Mouse (Mus musculus) adrenal gland (tissue): Measurements from ENCODE around the gene Kcnj10.

Source experiments
- intact Hi-C: fragments of 180-260 bp; cut with DNase I; formaldehyde crosslinking; loops from one replicate; pipeline ENCODE4 v1.15.1; 2025

Gene Kcnj10

DNA sequence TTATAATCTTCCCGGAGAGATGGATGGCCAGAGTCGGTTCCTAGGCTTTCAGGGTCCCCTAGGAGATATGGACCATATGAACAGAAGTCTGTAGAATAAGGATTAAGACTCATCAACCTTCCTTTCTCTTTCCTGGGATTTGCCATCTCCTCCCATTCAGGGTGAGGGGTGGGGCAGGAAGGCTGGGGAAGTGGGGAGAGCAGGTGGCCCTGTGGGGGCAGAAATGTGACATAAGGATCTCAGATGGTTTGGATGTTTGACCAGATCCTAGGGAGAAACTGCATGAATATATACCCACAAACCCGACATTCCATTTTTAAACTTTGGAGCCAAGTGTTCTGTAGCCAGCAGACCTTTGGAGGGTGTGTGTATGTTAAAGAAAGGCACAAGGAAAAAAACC is 13.0 kb upstream of the Kcnj10 start:
- intact Hi-C loops, result no loop called here

- intact Hi-C loops, result no loop called here
These were observed 12.5 kb upstream of the Kcnj10 start for GRCm38 (mm10) chr1:172328461-172328860.

GRCm38 (mm10) chr1:172329131-172329530 is 11.9 kb upstream of the Kcnj10 start, which contains the start of gene Kcnj9:
Gene Kcnj9 (minus strand): TSS chr1:172329318.
- intact Hi-C loops, result no loop called here

- intact Hi-C loops, result no loop called here
These were observed 11.4 kb upstream of the Kcnj10 start for GRCm38 (mm10) chr1:172329616-172330015.

- intact Hi-C loops, result no loop called here
These were observed 9.5 kb upstream of the Kcnj10 start for GRCm38 (mm10) chr1:172331422-172331947.

DNA sequence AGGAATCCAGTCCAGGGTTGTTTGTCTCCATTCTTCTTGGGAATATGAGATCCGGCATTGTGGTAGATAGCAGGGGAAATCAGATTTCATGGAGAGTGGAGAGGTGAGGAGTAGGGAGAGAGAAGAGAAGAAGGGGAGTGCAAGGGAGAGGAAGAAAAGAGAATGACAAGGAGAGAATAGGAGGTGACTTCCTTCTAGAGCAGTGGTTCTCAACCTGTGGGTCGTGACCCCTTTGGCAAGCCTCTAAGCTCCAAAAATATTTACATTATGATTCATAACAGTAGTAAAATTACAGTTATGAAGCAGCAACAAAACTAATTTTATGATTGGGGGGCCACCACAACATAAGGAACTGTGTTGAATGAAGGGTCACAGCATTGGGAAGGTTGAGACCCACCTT is 8.1 kb upstream of the Kcnj10 start:
- intact Hi-C loops, result no loop called here

DNA sequence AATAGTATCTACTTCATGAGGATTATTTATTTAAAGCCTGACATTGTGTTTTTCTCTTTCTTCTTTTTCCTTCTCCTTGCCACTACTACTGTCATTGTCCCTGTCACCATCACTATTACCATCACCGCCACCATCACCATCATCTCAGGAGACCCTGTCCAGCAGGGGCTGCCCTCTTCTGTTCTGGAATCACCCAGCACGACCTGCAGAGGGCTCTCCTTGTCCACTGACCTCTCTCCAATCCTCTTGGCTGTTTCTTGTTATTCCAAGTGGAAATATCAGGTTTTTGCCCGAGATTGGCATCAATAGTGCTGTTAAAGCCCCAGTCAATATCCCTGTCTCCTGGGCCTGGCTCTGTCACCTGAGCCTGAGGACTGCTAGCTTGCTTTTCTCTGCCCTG is 7.5 kb upstream of the Kcnj10 start:
- intact Hi-C loops, result no loop called here

DNA sequence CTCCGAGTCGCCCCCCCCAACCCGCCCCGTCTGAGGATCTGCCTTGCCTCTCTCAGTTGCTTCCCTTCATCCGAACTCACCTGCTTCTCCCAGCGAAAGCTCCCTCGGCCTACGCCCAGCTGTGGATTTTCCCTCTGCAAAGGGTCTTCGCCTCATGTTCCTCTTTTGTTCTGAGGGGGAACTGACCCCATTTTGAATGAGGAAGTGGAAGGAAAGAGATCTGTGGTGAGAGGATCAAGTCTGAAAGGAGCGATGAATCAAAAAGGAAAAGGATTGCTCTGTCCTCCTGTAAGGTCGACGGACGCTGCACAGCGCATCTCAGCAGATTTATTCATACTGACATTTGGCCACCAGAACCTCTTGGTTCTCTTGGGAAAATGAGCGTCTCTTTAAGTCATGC is 5.2 kb upstream of the Kcnj10 start:
- intact Hi-C loops, result no loop called here

DNA sequence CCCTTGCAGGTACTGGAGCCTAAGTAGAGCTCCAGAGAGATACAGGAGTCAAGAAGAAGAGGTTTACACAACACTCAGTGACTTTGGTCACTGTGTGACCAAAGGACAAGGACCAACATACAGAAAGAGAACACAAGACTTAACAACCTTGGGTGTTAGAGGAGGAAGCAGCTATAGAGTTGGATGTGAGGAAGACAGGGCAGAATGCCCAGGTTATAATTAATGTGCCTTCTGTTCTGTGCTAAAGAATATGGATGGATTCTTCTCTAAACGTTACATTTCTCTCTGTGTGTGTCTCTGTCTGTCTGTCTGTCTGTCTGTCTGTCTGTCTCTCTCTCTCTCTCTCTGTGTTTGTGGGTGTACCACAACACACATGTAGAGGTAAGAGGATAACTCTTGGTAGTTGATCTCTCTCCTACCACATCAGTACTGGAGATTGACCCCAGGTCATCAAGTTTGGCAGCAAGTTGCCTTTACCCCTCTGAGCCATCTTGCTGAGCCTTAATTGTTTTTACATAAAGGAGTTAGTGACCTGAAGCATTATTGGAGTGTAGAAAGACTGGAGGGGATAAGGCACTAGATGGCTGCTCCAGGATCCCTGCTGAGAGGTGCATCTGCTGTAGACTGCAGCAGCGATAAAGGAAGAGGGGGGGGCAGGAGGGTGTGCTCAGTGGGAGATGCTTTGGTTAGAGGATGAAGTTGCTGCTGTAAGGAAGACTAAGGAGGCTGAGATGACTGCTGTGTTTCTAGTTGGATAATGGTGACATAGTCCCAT is 3.4 kb upstream of the Kcnj10 start:
- intact Hi-C loops, result no loop called here

- intact Hi-C loops, result no loop called here
These were observed 376 bp downstream of the Kcnj10 start for GRCm38 (mm10) chr1:172341386-172341785.

DNA sequence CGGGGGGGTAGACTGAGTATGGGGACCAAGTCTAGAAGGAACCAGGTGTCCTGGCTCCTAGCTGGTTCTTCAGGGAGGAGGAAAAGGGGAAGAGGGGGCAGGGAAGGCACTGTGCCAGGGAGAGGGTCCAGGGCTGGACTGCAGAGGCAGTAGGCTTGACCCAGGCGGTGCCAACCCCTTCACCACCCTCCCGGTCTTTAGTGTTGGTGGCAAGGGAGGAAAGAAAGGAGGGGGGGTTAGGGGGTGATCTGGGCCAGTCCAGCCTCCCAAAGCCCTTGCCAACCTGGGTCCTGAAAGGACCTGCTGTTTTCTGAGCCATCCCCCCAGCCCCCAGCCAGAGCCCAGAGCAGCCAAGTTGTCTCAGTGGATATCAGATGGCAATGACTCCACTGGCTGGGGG is 1.7 kb downstream of the Kcnj10 start:
- intact Hi-C loops, result no loop called here

- intact Hi-C loops, result no loop called here
These were observed 2.9 kb downstream of the Kcnj10 start for GRCm38 (mm10) chr1:172343914-172344313.

- intact Hi-C loops, result no loop called here
These were observed 3.8 kb downstream of the Kcnj10 start for GRCm38 (mm10) chr1:172344820-172345219.

DNA sequence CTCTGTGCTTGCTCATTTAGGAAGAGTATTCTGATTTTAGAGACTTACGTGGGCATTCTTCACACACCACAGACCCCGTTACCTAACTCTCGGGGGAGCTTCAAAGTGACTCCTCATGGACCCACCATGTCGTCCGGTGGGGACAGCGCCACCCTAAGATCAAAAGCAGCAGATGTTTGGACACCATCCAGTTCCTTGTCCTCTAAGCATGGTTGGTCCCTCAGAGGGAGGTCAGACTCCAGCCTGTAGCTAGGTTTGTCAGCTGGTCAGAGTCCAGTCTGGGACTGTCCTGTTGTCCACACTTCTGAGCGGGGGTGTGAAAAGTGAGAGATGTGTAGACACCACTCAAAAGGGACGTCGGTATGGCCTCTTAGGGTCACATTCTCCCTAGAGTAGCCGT is 5.7 kb downstream of the Kcnj10 start:
- intact Hi-C loops, result no loop called here

DNA sequence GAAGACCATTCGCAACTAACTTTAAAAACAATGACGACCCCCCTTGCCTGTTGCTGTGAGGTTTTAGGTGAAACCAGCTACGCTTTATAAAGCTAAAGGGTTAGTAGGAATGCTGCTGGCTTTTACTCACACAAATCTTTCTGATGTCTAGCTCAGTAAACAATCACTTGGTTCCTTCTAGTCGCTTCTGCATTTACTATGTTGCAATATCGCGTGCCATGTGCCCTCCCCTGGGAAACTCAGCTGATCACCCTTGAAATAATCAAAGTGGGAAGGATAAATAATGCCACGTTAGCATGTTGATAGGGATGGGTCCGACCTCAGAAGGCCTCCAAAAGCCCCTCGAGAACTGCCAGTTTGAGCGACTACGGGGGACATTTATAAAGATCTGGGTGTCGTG is 6.4 kb downstream of the Kcnj10 start:
- intact Hi-C loops, result no loop called here

DNA sequence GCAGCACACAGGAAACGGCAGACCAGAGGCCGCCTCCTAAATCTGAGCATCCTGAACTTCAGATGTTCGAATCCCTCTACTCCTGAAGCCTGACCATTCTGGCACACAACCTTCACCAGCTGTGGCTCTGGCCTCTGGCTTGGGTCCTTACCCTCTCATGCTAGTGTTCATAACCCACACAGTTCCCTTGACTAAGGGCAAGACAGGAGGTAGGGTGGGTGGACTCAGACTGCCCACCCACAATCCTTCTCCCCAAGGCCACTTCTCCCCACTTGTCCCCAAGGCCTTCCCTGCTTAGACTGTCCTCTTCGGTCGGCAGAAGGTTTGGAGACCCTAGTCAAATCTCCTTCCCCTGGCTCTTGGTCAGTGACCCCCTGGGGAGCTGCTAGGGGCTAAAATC is 8.5 kb downstream of the Kcnj10 start:
- intact Hi-C loops, result no loop called here

DNA sequence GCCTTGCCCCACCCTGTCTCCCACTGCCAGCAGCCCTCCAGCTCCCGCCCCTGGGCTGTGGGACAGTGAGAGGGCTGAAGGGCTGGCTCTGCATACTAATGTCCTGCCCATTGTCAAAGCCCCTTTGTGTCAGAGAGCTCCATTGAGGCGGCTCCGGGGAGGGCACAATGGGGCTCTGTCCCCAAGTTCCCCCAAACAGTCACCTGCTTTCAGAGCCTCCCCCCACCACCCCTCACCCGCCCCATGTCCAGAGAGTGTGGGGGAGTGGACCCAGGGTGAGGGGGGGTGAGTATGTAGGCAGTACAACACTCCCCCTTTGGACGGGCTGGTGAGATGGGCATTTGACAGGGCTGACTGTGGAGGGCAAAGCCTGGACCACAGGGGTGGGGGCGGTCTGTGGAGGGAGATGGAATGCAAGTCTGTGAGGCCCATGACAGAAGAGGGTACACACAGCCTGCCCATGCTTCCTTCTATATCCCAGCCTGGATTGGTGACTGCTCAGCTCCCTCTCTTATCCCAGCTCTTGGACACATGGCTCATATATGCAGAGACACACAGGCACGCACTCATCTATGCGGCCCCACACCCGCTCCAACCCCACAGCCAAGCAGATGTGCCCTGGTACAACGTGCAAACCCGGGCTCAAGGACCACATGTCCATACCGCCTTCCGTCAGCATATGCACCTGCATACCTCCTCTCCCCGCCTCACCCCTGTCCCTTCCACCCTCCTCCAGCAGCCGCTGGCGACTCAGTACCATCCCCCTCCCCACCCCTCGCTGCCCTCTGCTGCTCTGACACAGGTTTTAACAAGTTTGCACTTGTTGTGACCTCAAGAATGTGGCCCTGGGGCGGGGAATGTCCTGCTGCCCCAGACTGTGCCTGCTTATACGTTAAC is 9.2 kb downstream of the Kcnj10 start:
- intact Hi-C loops, result no loop called here

GRCm38 (mm10) chr1:172352001-172352400 is 11.0 kb downstream of the Kcnj10 start:
- intact Hi-C loops, result no loop called here

GRCm38 (mm10) chr1:172352453-172352852 is 11.4 kb downstream of the Kcnj10 start:
- intact Hi-C loops, result no loop called here

DNA sequence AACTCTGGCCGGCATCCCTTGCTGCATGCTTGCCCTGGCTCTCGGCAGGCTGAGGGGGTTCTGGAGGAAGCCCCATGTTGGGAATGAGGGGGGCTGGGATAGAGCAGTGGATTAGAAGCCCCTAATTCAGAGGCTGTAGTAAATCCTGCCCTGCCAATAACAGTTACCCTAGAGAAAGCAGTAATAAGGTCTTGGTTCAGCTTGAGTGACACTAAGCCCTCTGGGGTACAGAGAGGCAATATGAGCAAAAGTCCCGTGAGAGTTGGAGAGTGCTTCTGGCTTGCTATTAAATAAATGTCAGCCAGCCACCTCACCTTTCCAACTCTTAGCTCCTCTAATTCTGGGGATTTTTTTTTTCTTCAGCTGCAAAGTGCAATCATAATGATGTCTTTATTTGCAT is 14.3 kb downstream of the Kcnj10 start:
- intact Hi-C loops, result no loop called here

DNA sequence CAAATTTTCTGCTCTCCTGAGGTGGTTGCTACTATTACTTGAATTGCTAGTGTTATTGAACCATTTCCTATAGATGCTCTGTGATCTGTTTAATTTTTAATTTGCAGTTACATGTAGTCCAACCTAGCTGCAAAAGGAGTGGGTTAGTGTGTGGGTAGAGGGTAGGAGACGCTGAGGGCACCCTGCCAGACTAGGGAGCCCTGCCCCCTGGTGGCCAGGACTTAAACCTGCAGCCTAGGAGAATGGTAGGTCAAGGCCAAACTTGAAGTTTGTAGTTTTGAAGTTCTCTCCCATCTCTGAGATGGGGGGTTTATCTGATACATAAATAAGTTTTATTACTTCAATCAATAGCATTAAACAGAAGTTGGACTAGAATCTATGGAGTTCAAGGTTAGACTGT is 16.5 kb downstream of the Kcnj10 start:
- intact Hi-C loops, result loop anchor here (2.0 kb wide), 1 partner anchor 31 kb away; no protein-coding TSS in a partner anchor

DNA sequence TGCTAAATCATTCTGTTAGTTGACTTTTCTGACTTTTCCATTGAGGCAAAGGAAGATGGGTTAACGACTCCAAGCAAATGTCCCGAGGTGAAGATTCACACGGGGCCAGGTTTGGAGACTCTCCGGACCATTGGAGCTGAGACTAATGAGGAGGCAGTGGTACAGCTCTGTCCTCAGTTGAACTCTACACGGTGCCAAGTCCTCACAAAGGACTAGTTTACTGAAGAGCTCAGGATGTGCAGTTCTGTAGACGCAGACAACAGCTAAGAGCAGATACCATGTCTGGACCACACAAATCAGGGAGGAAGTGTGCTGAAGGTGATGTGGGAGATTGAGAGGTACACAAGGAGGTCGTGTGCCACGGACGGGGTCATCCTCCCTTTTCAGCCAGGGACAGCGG is 17.3 kb downstream of the Kcnj10 start:
- intact Hi-C loops, result no loop called here
